Mouse (Mus musculus) erythroblast, embryonic 14.5 days (primary cell): ENCODE results near the gene Cfh. TPM values are rescaled to one million over a fixed set of nuclear protein-coding genes. Genes with fewer than 3 reads are reported as not detected.

ENCODE experiments used
- H3K27me3 ChIP-seq: 2 replicates; pipeline ENCODE4 v1.6.1; 2012; ENCODE audit warnings: inconsistent platforms; ENCODE audit not compliant: control insufficient read depth
- H3K36me3 ChIP-seq: 2 replicates; pipeline ENCODE4 v1.6.1; 2012; ENCODE audit warnings: mild to moderate bottlenecking, inconsistent platforms; ENCODE audit not compliant: control insufficient read depth
- H3K4me1 ChIP-seq: 2 replicates; pipeline ENCODE4 v1.6.1; 2012; ENCODE audit warnings: inconsistent platforms; ENCODE audit not compliant: control insufficient read depth
- H3K4me3 ChIP-seq: replicated peaks from 2 replicates; pipeline ENCODE3; 2012; ENCODE audit warnings: moderate library complexity, mild to moderate bottlenecking, inconsistent platforms
- H3K9me3 ChIP-seq: 2 replicates; pipeline ENCODE4 v1.6.1; 2012; ENCODE audit warnings: low read length, inconsistent platforms, mixed read lengths; ENCODE audit not compliant: control insufficient read depth
- GATA1 ChIP-seq: IDR thresholded peaks from 2 replicates; pipeline ENCODE4 v1.6.1; 2012; ENCODE audit warnings: low read length, inconsistent platforms, mixed read lengths
- TAL1 ChIP-seq: IDR thresholded peaks from 3 replicates; pipeline ENCODE4 v1.6.1; 2012; ENCODE audit warnings: low read length, inconsistent platforms, mixed read lengths
- polyA plus RNA-seq: library from polyadenylated mRNA; stranded (reverse); fragments of >175 nt; gene quantifications from 2 replicates; pipeline ENCODE4 v1.2.3, GENCODE M21; 2012

Cfh gene
- polyA plus RNA-seq, 1 experiment, result not detected

DNA sequence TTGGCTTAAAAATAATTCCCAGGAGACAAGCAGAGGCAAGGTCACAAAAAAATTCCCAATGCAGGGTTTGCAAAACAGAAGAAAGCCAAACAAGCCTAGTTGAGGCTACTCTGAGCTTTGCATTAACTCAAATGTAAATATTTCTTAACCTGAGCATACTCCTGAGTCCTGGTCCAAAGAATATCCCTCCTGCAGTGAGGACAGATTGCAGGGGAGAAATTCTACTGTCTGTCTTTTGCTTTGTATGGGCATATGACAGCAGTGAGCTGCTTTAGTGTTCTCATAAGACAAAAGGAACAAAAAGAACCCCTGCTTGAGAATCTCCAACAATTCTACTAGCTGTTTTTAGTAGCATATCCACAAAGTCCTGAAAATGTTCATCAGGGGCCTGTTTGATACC is 114.1 kb downstream of the Cfh start:
- Histone ChIP-seq H3K4me1 (no peaks in the 10 kb centered on the region), H3K36me3 (no peaks in the 10 kb centered on the region), H3K4me3 (no peak overlapping the region), H3K9me3 (no peaks in the 10 kb centered on the region), H3K27me3 (no peaks in the 10 kb centered on the region)
- TF ChIP-seq GATA1 (no peak), TAL1 (no peak)

Other genes with a start within 250 kb of the Cfh start
- not detected in 2 replicates for gene Kcnt2, start 62.4 kb upstream of the Cfh start, polyA plus RNA-seq